Mouse (Mus musculus) brown adipose tissue, adult 24 weeks (tissue): ENCODE data around the gene Klhl35. TPM values are rescaled to one million over a fixed set of nuclear protein-coding genes. Genes with fewer than 3 reads are reported as not detected.

Experiments used
- H3K27ac ChIP-seq: fragments of 200-500 bp; replicated peaks from 2 replicates; pipeline ENCODE4 v1.5.1; 2012; ENCODE audit warnings: low read depth, mild to moderate bottlenecking, low read length
- H3K4me1 ChIP-seq: fragments of 200-500 bp; 2 replicates; pipeline ENCODE4 v1.6.1; 2012; ENCODE audit warnings: low read length, mixed read lengths; ENCODE audit not compliant: control insufficient read depth, insufficient read depth, insufficient read length
- H3K4me3 ChIP-seq: fragments of 200-500 bp; 2 replicates; pipeline ENCODE4 v1.5.1; 2012; ENCODE audit warnings: low read depth, mild to moderate bottlenecking, low read length, moderate library complexity; ENCODE audit not compliant: insufficient read depth
- polyA plus RNA-seq: library from polyadenylated mRNA; stranded (reverse); fragments of >200 nt; gene quantifications from 2 replicates; pipeline ENCODE4 v1.2.4, GENCODE M21; 2012; ENCODE audit not compliant: missing spikeins, insufficient read depth, insufficient read length

Klhl35 gene
- polyA plus RNA-seq, 1 experiment, result not detected

GRCm38 (mm10) chr7:99469680-99470405 is 4.0 kb downstream of the Klhl35 start:
- Histone ChIP-seq H3K4me1 (no peaks in the 10 kb centered on the region; the same call in 1 of the 2 replicates), H3K4me3 (no peak overlapping the region), H3K27ac (no peak overlapping the region)

GRCm38 (mm10) chr7:99471578-99471977 is 5.8 kb downstream of the Klhl35 start:
- no peak overlapping the region for H3K27ac ChIP-seq
- H3K4me1 ChIP-seq, result no peaks in the 10 kb centered on the region; the same call in 1 of the 2 replicates
- no peak overlapping the region for H3K4me3 ChIP-seq

GRCm38 (mm10) chr7:99473638-99474407 is 8.0 kb downstream of the Klhl35 start:
- H3K4me3 ChIP-seq, result no peak overlapping the region
- no peaks in the 10 kb centered on the region for H3K4me1 ChIP-seq
- no peak overlapping the region for H3K27ac ChIP-seq

- Histone ChIP-seq H3K27ac (no peak overlapping the region), H3K4me3 (no peak overlapping the region), H3K4me1 (no peaks in the 10 kb centered on the region)
Measured at GRCm38 (mm10) chr7:99474836-99475561, 9.2 kb downstream of the Klhl35 start.

- Histone ChIP-seq H3K4me3 (no peak overlapping the region), H3K27ac (no peak overlapping the region), H3K4me1 (no peaks in the 10 kb centered on the region)
Measured at GRCm38 (mm10) chr7:99475562-99475911, 9.7 kb downstream of the Klhl35 start.

- Histone ChIP-seq H3K27ac (no peak overlapping the region), H3K4me3 (no peak overlapping the region), H3K4me1 (no peaks in the 10 kb centered on the region)
Measured at GRCm38 (mm10) chr7:99476558-99477114, 10.8 kb downstream of the Klhl35 start.

- Histone ChIP-seq H3K27ac (no peak overlapping the region), H3K4me3 (no peak overlapping the region)
Measured at GRCm38 (mm10) chr7:99477235-99477634, 11.4 kb downstream of the Klhl35 start.

GRCm38 (mm10) chr7:99482637-99483036 is 16.8 kb downstream of the Klhl35 start:
- Histone ChIP-seq H3K4me3 (peak overlapping the region; percentile 82), H3K4me1 (peaks cover 4% of the 10 kb centered on the region; the same call in 1 of the 2 replicates), H3K27ac (no peak overlapping the region)

More at GRCm38 (mm10) chr7:99477235-99477634, 11.4 kb downstream of the Klhl35 start:
- peaks cover 3% of the 10 kb centered on the region; the same call in 1 of the 2 replicates for H3K4me1 ChIP-seq

GRCm38 (mm10) chr7:99483271-99483923 is 17.6 kb downstream of the Klhl35 start, which contains the start of gene Rps3:
TSS of gene Rps3 (minus strand) at chr7:99483738.
- H3K4me1 ChIP-seq, result peaks cover 4% of the 10 kb centered on the region; the same call in 1 of the 2 replicates
- peak within 1 kb of the TSS; percentile 82 for H3K4me3 ChIP-seq
- H3K27ac ChIP-seq, result peak within 1 kb of the TSS; percentile 40; the same call in 1 of the 2 replicates

GRCm38 (mm10) chr7:99483924-99484319 is 18.1 kb downstream of the Klhl35 start:
- peak overlapping the region; percentile 27; the same call in 1 of the 2 replicates for H3K4me3 ChIP-seq
- peaks cover 4% of the 10 kb centered on the region; the same call in 1 of the 2 replicates for H3K4me1 ChIP-seq
- no peak overlapping the region for H3K27ac ChIP-seq

- no peak overlapping the region for H3K27ac ChIP-seq
- H3K4me1 ChIP-seq, result peaks cover 4% of the 10 kb centered on the region; the same call in 1 of the 2 replicates
- H3K4me3 ChIP-seq, result no peak overlapping the region
Measured at GRCm38 (mm10) chr7:99484679-99485078, 18.9 kb downstream of the Klhl35 start.

- H3K4me3 ChIP-seq, result no peak overlapping the region
- H3K4me1 ChIP-seq, result no peaks in the 10 kb centered on the region
- H3K27ac ChIP-seq, result no peak overlapping the region
Measured at GRCm38 (mm10) chr7:99489708-99490107, 23.9 kb downstream of the Klhl35 start.

- no peaks in the 10 kb centered on the region for H3K4me1 ChIP-seq
- no peak overlapping the region for H3K27ac ChIP-seq
- H3K4me3 ChIP-seq, result no peak overlapping the region
Measured at GRCm38 (mm10) chr7:99499128-99499527, 33.3 kb downstream of the Klhl35 start.

GRCm38 (mm10) chr7:99500201-99500600 is 34.4 kb downstream of the Klhl35 start:
- Histone ChIP-seq H3K4me1 (no peaks in the 10 kb centered on the region), H3K27ac (no peak overlapping the region), H3K4me3 (no peak overlapping the region)
